Mouse (Mus musculus) erythroblast, embryonic 14.5 days (primary cell): Measurements from ENCODE around the gene 0610010K14Rik.

Experiments
- GATA1 ChIP-seq: IDR thresholded peaks from 2 replicates; pipeline ENCODE4 v1.6.1; 2012; ENCODE audit warnings: low read length, inconsistent platforms, mixed read lengths
- TAL1 ChIP-seq: IDR thresholded peaks from 3 replicates; pipeline ENCODE4 v1.6.1; 2012; ENCODE audit warnings: low read length, inconsistent platforms, mixed read lengths

DNA sequence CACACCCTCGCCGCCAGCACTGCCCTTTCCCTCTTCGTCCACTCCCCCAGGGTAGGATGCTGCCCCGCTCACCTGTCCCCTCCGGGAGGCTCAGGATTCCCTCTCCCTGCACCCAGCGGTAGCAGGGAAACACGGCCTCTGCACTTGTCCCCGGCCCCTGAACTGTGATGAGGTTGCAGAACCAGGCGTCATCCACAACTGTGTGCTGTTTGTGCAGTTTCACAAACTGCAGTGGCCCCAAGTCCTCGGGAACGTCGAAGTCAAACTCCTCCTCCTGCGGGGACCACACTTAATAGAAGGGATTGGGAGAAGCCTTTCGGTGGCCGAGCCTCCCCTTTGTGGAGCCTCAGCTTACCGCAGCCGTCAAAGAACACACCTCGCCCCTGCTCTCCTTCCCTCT is 16.6 kb upstream of the 0610010K14Rik start:
- no peak for TF ChIP-seq TAL1
- no peak for TF ChIP-seq GATA1
